Mouse (Mus musculus) central nervous system, embryonic 11.5 days (tissue): ENCODE measurements around the gene AW551984. TPM values are rescaled to one million over a fixed set of nuclear protein-coding genes. Genes with fewer than 3 reads are reported as not detected.

ENCODE experiments used
- polyA plus RNA-seq: library from polyadenylated mRNA; depleted of rRNA; stranded (reverse); fragments of >200 nt; gene quantifications from 2 replicates; pipeline ENCODE4 v1.2.3, GENCODE M21; 2012; rRNA removed

AW551984 gene
- 13.6 and 24.2 TPM in 2 replicates for polyA plus RNA-seq

DNA sequence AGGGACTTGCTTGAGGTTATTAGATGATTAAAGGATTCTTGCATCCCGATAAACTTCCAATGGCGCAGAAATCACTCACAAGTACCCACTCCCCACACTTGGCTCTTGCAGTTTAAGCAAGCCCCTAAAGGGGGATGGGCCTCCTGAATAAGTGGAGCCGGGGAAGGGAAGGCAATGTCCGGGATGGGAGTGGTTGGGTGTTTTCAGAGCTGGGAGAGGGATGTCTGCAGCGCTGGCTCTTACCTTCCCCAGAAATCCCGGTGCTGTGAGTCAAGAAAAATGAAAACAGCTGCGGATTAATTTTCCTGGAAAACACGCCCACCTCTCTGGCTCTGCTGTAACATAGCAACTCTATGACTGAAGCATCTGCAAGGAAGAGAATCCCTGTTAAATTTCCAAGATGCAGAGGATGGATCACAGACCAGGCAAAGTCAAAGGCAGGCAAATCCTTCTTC is at the start of gene AW551984:
Gene AW551984 (minus strand): TSS at position 405 of the 455 bp plus-strand sequence.

GRCm38 (mm10) chr9:39644785-39645184 is 40.6 kb upstream of the AW551984 start, which contains the start of gene Olfr961:
TSS of gene Olfr961 (plus strand) at chr9:39645085.

GRCm38 (mm10) chr9:39621073-39621472 is 16.9 kb upstream of the AW551984 start, which contains the start of gene Olfr960:
TSS of gene Olfr960 (plus strand) at chr9:39621373.

DNA sequence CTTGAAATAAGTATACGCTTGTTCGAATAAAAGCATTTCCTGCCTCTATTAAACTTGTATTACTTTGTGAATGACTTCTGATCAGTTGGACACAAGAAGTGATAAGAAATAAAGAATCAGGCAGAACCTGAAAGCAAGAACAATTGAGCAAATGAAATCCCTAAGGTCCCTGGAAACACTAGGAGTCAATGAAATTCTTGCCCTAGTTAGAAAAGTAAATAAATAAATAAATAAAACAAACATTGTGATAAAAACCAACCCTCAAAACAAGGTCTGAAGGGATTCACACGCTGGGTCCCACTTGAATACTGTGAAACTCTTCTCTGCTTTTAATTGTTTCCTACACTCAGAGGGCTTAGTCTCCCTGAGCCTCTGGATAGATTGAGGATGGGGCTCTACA is 6.2 kb upstream of the AW551984 start, which contains the start of gene Olfr148:
Gene Olfr148 (plus strand): TSS at position 301 of the 400 bp plus-strand sequence.

GRCm38 (mm10) chr9:39575469-39575868 is 28.7 kb downstream of the AW551984 start, which contains the start of gene Olfr959:
TSS of gene Olfr959 (minus strand) at chr9:39575569.

GRCm38 (mm10) chr9:39553946-39554345 is 50.3 kb downstream of the AW551984 start, which contains the start of gene Olfr958:
TSS of gene Olfr958 (minus strand) at chr9:39554054.

Other genes starting within 250 kb of the AW551984 start
- not detected in 2 replicates for gene Olfr951, start 217.0 kb downstream of the AW551984 start, polyA plus RNA-seq
- gene Olfr952, start 177.3 kb downstream of the AW551984 start, polyA plus RNA-seq, result not detected in 2 replicates
- gene Olfr954, start 147.7 kb downstream of the AW551984 start, polyA plus RNA-seq, result not detected in 2 replicates
- gene Olfr955, start 132.5 kb downstream of the AW551984 start, polyA plus RNA-seq, result not detected in 2 replicates
- not detected in 2 replicates for gene Olfr44, start 110.4 kb downstream of the AW551984 start, polyA plus RNA-seq
- not detected in 2 replicates for gene Olfr957, start 88.6 kb downstream of the AW551984 start, polyA plus RNA-seq
- gene Olfr958, start 50.3 kb downstream of the AW551984 start, polyA plus RNA-seq, result not detected in 2 replicates
- not detected in 2 replicates for gene Olfr959, start 28.8 kb downstream of the AW551984 start, polyA plus RNA-seq
- 0.04 TPM in 1 of 2 replicates, not detected in the other for gene Olfr148, start 6.3 kb upstream of the AW551984 start, polyA plus RNA-seq
- gene Olfr960, start 17.0 kb upstream of the AW551984 start, polyA plus RNA-seq, result 0.07 TPM in 1 of 2 replicates, not detected in the other
- gene Olfr961, start 40.7 kb upstream of the AW551984 start, polyA plus RNA-seq, result not detected in 2 replicates
- gene Olfr963, start 62.8 kb upstream of the AW551984 start, polyA plus RNA-seq, result not detected in 2 replicates
- not detected in 2 replicates for gene Olfr149, start 102.7 kb upstream of the AW551984 start, polyA plus RNA-seq
- gene Olfr965, start 107.0 kb upstream of the AW551984 start, polyA plus RNA-seq, result not detected in 2 replicates
- not detected in 2 replicates for gene Olfr150, start 126.6 kb upstream of the AW551984 start, polyA plus RNA-seq
- gene Olfr967, start 141.8 kb upstream of the AW551984 start, polyA plus RNA-seq, result not detected in 2 replicates
- not detected in 2 replicates for gene Olfr968, start 178.8 kb upstream of the AW551984 start, polyA plus RNA-seq
- gene Olfr969, start 186.5 kb upstream of the AW551984 start, polyA plus RNA-seq, result not detected in 2 replicates
- not detected in 2 replicates for gene Olfr970, start 204.5 kb upstream of the AW551984 start, polyA plus RNA-seq
- gene Olfr971, start 232.5 kb upstream of the AW551984 start, polyA plus RNA-seq, result not detected in 2 replicates